Mouse (Mus musculus) heart, embryonic 15.5 days (tissue): Measurements from ENCODE around the gene Col20a1. TPM values are rescaled to one million over a fixed set of nuclear protein-coding genes. Genes with fewer than 3 reads are reported as not detected.

ENCODE experiments used
- ATAC-seq: fragments of 200-750 bp; cut with Nextera tagmentation; replicated peaks from 2 replicates; pipeline ENCODE4 v1.8.0; 2017; ENCODE audit warnings: low read depth, moderate TSS enrichment; ENCODE audit not compliant: insufficient number of reproducible peaks, insufficient read depth, low FRiP score
- H3K27ac ChIP-seq: fragments of 300-500 bp; sonication (generic); 2 replicates; pipeline ENCODE4 v1.5.1; 2015; ENCODE audit warnings: mild to moderate bottlenecking, inconsistent platforms
- H3K27me3 ChIP-seq: fragments of 300-500 bp; sonication (generic); 2 replicates; pipeline ENCODE4 v1.6.1; 2015; ENCODE audit warnings: inconsistent platforms
- H3K36me3 ChIP-seq: fragments of 300-500 bp; sonication (generic); 2 replicates; pipeline ENCODE4 v1.6.1; 2015; ENCODE audit warnings: mild to moderate bottlenecking, inconsistent platforms
- H3K4me1 ChIP-seq: fragments of 300-500 bp; sonication (generic); replicated peaks from 2 replicates; pipeline ENCODE4 v1.6.1; 2015; ENCODE audit warnings: inconsistent platforms
- H3K4me2 ChIP-seq: fragments of 300-500 bp; sonication (generic); 2 replicates; pipeline ENCODE4 v1.6.1; 2015; ENCODE audit warnings: inconsistent platforms, mild to moderate bottlenecking, moderate library complexity
- H3K4me3 ChIP-seq: fragments of 300-500 bp; sonication (generic); 2 replicates; pipeline ENCODE4 v1.5.1; 2015; ENCODE audit warnings: mild to moderate bottlenecking, inconsistent platforms
- H3K9ac ChIP-seq: fragments of 300-500 bp; sonication (generic); 2 replicates; pipeline ENCODE4 v1.6.1; 2015; ENCODE audit warnings: mild to moderate bottlenecking, inconsistent platforms
- H3K9me3 ChIP-seq: fragments of 300-500 bp; sonication (generic); replicated peaks from 2 replicates; pipeline ENCODE4 v1.6.1; 2016; ENCODE audit warnings: inconsistent platforms
- WGBS: fragments of 180-500 bp; shearing (Covaris S2); methylation state at CpG from one replicate; pipeline ENCODE4 v1.1.7; 2015; ENCODE audit warnings: mixed read lengths; 5-methylcytosine and 5-hydroxymethylcytosine counted together
- polyA plus RNA-seq: library from polyadenylated mRNA; unstranded; fragments of >200 nt; fragmentation: Nextera tagmentation; extraction: Ambion mirVana; gene quantifications from 2 replicates; pipeline ENCODE4 v1.2.1, GENCODE M21; 2015

Gene Col20a1
- polyA plus RNA-seq, 1 experiment from 2014 or later: 0.04 TPM

DNA sequence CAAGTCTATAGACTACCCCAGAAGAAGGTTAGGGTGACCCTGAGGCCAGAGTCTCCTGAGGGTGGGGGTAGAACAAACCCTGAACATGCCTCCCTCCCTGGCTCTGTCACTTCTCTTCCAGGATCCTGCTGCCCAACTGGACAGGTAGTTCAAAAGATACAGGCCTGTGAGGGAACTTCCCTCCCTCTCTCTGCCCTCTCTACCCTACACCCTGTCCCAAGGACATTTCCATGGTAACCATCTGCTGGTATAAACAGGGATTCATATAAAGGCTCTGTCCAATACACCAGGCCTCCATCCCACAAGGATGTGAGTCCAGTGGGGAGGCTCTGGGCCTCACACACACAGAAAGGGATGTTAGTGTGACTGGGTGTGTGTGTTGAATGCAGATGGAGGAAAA is 56.0 kb downstream of the Col20a1 start:
- no peak for ATAC-seq
- no peaks in the 10 kb centered on the region for H3K36me3 ChIP-seq
- H3K9me3 ChIP-seq: no peaks in the 10 kb centered on the region
- H3K4me2 ChIP-seq: no peak overlapping the region
- H3K4me3 ChIP-seq: no peak overlapping the region
- peaks cover 12% of the 10 kb centered on the region for H3K4me1 ChIP-seq
- peaks cover 77% of the 10 kb centered on the region for H3K27me3 ChIP-seq
- H3K27ac ChIP-seq: no peak overlapping the region
- no peak overlapping the region for H3K9ac ChIP-seq

DNA sequence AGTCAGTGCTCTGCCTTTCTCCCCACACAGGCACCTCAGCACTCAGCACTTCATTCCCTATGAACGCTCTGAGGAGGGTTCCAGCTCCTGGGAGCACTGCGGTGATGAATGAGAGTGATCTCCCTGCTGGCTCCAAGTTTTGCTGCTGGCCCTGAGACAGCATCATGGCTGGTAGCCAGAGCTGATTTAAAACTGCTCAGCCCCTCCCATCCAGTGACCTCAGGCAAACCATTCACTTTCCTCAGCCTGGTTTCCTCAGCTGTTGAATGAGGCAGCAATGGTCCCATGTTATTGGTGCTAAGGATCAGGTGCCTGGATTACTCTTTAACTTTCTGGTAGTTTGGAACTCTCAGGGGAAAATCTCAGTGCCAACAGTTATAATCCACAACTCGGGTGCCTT is 57.1 kb downstream of the Col20a1 start, which contains the start of gene Chrna4:
Gene Chrna4, minus strand, starts transcription at position 110 of the 400 bp plus-strand sequence.
- Histone ChIP-seq H3K36me3 (no peaks in the 10 kb centered on the region), H3K4me2 (no peak within 1 kb of the TSS), H3K4me3 (no peak within 1 kb of the TSS), H3K9ac (no peak within 1 kb of the TSS), H3K27me3 (peaks cover 67% of the 10 kb centered on the region), H3K4me1 (peaks cover 12% of the 10 kb centered on the region), H3K27ac (no peak within 1 kb of the TSS), H3K9me3 (no peaks in the 10 kb centered on the region)
- ATAC-seq: no peak
- WGBS: 48% methylated on average over 3 of the region's 3 CpGs

DNA sequence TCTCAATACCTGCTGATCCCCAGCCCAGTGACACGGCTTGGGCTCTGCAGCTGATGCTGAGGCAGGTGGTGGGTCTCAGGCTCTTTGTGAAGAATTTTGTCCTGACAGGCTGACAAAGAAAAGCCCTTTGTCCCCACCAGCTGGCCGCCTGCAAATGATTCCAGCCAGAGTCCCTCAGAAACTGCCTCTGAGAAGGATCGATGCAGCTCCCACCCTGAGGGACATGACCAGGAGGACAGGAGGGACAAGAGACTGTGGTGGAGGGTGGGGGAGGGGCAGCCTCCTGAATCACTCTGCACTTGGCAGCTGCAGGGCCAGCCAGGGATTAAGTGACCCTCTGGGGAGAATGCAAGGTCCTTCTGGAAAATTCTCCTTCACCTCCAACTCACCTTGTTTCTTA is 57.7 kb downstream of the Col20a1 start:
- no peak for ATAC-seq

DNA sequence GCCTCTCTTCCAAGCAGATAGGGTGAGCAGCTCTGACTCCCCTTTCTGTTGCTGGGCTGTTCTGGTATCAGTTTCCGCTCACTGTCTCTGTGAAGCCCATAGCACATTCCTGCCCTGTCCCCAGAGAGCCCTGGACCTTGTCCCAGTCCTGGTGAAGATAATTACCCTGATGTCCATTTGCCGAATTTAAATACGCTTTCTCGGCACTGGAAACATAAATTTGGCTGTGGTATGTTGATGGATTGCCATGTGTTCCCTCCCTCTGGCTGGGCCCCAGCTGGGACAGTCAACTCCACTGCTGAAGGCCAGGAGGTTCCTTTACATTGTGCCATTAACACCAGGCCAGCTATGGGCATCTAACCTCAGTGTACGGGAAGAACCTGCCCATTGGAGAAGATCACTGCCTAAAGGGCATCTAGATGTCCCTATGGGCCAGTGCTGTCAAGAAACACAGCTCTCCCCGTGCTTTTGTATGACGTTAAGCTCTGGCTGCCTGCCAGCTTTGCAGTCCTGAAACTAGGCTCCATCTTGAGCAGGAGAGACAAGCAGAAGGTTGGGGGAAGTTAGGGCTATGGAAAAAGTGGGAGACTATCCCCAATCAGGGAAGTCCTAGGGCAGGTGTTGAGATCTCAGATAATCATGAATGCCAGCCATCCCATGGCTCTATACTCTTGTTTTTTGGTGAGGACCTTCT is 62.1 kb downstream of the Col20a1 start:
- H3K9ac ChIP-seq: no peak overlapping the region
- peaks cover 55% of the 10 kb centered on the region for H3K27me3 ChIP-seq
- H3K9me3 ChIP-seq: no peaks in the 10 kb centered on the region
- H3K4me2 ChIP-seq: no peak overlapping the region
- ATAC-seq: no peak
- no peaks in the 10 kb centered on the region for H3K36me3 ChIP-seq
- no peak overlapping the region for H3K27ac ChIP-seq
- H3K4me3 ChIP-seq: no peak overlapping the region
- WGBS: 39% methylated on average over 7 of the region's 7 CpGs
- H3K4me1 ChIP-seq: no peaks in the 10 kb centered on the region

More for the DNA sequence above, 57.7 kb downstream of the Col20a1 start:
- Histone ChIP-seq H3K4me1 (peaks cover 7% of the 10 kb centered on the region), H3K4me3 (no peak overlapping the region), H3K27ac (no peak overlapping the region), H3K9me3 (no peaks in the 10 kb centered on the region), H3K36me3 (no peaks in the 10 kb centered on the region), H3K27me3 (peaks cover 67% of the 10 kb centered on the region), H3K9ac (no peak overlapping the region), H3K4me2 (no peak overlapping the region)
- 21% methylated on average over 3 of the region's 3 CpGs for WGBS

DNA sequence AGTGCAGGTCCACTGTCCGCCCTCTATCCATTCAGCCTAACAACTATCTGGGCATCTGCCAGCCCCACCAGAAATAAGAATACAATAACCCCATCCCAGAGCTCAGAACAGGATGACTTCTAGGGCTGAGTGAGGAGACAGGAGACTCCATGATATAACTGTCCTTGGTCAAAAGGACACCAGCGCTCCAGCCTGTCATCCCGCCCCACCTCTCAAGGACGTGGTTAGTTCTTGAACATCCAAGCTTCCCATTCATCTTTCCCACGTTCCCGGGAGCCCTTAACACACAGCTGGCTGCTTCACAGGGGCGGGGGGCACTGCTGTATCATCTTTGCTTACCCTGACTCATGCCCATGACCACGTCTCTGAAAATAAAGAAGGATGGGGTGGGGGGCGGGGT is 62.7 kb downstream of the Col20a1 start:
- Histone ChIP-seq H3K4me3 (no peak overlapping the region), H3K27me3 (peaks cover 55% of the 10 kb centered on the region), H3K9ac (no peak overlapping the region), H3K36me3 (no peaks in the 10 kb centered on the region), H3K27ac (no peak overlapping the region), H3K9me3 (no peaks in the 10 kb centered on the region), H3K4me2 (no peak overlapping the region), H3K4me1 (no peaks in the 10 kb centered on the region)
- ATAC-seq: no peak
- WGBS: 75% methylated on average over 9 of the region's 9 CpGs

DNA sequence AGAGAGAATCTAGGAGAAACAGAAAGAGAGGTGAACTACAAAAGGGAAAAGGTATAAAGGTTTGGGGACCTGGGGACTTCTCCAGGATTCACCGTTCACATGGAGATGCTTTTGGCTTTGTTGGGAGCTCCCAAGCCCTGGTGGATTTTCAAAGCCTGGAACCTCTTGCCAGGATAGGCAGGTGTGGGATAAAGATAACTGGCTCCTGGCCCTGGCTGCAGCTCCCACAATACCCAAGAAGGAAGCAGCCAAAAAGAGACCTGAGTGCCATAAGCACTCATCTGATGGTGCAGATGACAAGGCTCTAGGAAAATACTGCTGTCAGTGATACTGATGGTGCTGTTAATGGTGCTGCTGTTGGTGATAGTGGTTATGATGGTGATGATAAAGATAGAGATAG is 65.8 kb downstream of the Col20a1 start:
- no peak overlapping the region for H3K9ac ChIP-seq
- no peaks in the 10 kb centered on the region for H3K36me3 ChIP-seq
- 86% methylated on average over 1 of the region's 1 CpGs for WGBS
- no peak overlapping the region for H3K4me3 ChIP-seq
- no peak overlapping the region for H3K27ac ChIP-seq
- H3K27me3 ChIP-seq: peaks cover 67% of the 10 kb centered on the region
- no peaks in the 10 kb centered on the region for H3K9me3 ChIP-seq
- ATAC-seq: no peak
- H3K4me1 ChIP-seq: no peaks in the 10 kb centered on the region
- no peak overlapping the region for H3K4me2 ChIP-seq

DNA sequence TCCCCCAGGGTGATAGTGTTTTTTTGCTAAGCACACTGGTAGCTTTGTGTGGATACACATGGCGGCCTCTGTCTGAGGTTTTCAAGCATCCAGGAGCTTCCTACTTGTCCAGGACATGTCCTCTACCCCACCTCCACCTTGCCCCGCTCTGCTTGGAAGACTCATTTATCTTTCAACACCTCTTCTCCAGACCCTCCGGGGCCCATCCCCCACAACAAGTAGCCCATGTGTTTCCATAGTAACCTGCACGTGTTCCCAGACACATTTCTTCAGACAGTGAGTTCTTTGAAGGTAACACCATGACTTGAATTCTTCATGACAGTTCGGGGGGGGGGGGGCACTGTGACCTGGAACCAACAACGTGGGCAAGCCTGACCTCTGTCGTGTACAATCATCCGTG is 71.0 kb downstream of the Col20a1 start:
- Histone ChIP-seq H3K4me3 (no peak overlapping the region), H3K27me3 (peaks cover 70% of the 10 kb centered on the region), H3K4me2 (no peak overlapping the region), H3K9me3 (no peaks in the 10 kb centered on the region), H3K36me3 (no peaks in the 10 kb centered on the region), H3K4me1 (no peaks in the 10 kb centered on the region), H3K27ac (no peak overlapping the region), H3K9ac (no peak overlapping the region)
- no peak for ATAC-seq
- 36% methylated on average over 8 of the region's 8 CpGs for WGBS

DNA sequence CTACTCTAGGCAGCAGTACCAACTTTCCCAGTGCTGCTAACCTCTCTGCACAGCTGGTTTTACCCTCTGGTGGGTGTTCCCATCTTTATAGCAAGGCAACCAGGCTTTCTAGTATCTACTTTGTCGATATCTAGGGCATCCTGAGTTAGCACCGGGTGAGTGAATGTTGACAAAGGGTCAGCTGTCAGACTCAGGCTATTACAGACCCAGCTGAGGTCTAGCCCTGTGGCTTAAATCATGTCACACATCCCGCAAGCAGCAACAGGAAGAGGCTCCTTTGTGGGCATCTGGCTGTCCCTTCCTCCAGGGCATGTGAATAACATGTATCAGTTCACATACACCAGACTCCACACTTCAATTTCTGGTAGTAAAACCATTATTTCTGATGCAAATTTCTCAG is 71.9 kb downstream of the Col20a1 start:
- Histone ChIP-seq H3K9me3 (no peaks in the 10 kb centered on the region), H3K4me2 (no peak overlapping the region), H3K36me3 (no peaks in the 10 kb centered on the region), H3K4me3 (no peak overlapping the region), H3K9ac (no peak overlapping the region), H3K27ac (no peak overlapping the region), H3K4me1 (no peaks in the 10 kb centered on the region), H3K27me3 (peaks cover 69% of the 10 kb centered on the region)
- WGBS: 34% methylated on average over 3 of the region's 3 CpGs
- ATAC-seq: no peak

DNA sequence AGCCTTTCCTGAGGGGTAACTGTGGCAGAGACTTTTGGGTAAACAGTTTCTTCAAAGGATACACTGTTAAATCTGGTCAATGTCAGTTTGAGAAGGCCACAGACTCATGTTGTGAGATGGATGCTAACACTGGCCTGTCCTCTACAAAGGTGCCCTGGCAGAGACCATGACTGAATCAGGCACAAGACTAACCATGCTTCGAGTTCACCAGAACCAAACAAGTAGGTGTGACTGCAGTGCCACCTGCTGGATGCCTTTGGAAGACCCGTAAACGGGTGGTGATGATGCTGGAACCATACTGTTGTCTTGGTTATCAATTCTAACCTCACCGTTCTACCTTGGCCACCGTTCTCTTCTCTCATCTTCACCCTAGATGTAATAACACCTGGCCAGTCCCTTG is 73.8 kb downstream of the Col20a1 start:
- H3K36me3 ChIP-seq: no peaks in the 10 kb centered on the region
- H3K27me3 ChIP-seq: peaks cover 68% of the 10 kb centered on the region
- no peak overlapping the region for H3K4me2 ChIP-seq
- H3K4me1 ChIP-seq: no peaks in the 10 kb centered on the region
- H3K27ac ChIP-seq: no peak overlapping the region
- 14% methylated on average over 5 of the region's 5 CpGs for WGBS
- H3K4me3 ChIP-seq: no peak overlapping the region
- H3K9ac ChIP-seq: no peak overlapping the region
- no peak for ATAC-seq
- H3K9me3 ChIP-seq: no peaks in the 10 kb centered on the region

DNA sequence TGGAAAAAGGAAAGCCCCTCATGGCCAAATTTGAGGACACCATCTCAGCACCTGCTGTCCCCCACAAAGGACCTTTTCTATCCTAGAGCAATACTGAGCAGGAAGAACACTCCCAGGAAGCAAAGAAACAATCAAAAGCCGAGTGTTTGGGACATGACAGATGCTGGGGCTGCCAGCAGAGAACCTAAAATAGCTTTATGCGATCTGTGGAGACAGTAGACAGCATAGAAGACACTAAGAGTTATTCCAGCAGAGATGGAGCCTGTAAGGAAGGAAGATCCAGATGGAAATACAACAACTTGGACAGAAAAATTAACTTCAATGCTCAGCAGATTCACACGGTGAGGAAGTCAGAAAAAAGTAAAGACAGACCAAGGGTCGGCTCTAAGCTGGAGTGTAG is 79.5 kb downstream of the Col20a1 start:
- H3K36me3 ChIP-seq: no peaks in the 10 kb centered on the region
- peaks cover 44% of the 10 kb centered on the region for H3K27me3 ChIP-seq
- no peaks in the 10 kb centered on the region for H3K4me1 ChIP-seq
- 38% methylated on average over 4 of the region's 4 CpGs for WGBS
- H3K4me2 ChIP-seq: no peak overlapping the region
- no peak overlapping the region for H3K9ac ChIP-seq
- no peak overlapping the region for H3K4me3 ChIP-seq
- ATAC-seq: no peak
- no peak overlapping the region for H3K27ac ChIP-seq
- H3K9me3 ChIP-seq: no peaks in the 10 kb centered on the region
